Mouse (Mus musculus): ENCODE results near the gene Acadl.

- TF ChIP-seq CTCF (IDR thresholded peaks at IDR 0.05; ENCODE audit: borderline replicate concordance, insufficient read depth, low read length) (no peak), POLR2A (IDR thresholded peaks at IDR 0.05; ENCODE audit: low read depth, low read length) (no peak)
These were observed 80.8 kb downstream of the Acadl start for GRCm38 (mm10) chr1:66782296-66782695.

All from embryonic fibroblast, embryonic 13.5 days (primary cell).